ENCODE assay signal across 12 mouse cellular contexts in genomic region chr10:84000436-84001208, GRCm38 (mm10).
A peak's percentile ranks its signal among the peaks of the same experiment; 100 is the strongest.
DNase-seq lines count a peak whose midpoint lies in the region; ATAC-seq and TF ChIP-seq lines count a peak whose summit lies in the region.
"Had no signal": no experiment of that assay in that cellular context is flagged by ENCODE, and none has a peak within 500 bp of the region (broad histone marks: within the 10 kb centered on the region; RNA-seq: fewer than 3 reads in every experiment).

No protein-coding gene starts in this region.

- H3K4me3 ChIP-seq in kidney, embryonic 16.5 days (ENCODE audit: low read length) = no peak overlapping the region
- no peak overlapping the region for H3K4me3 ChIP-seq in forebrain, postnatal 0 days (ENCODE audit: low read depth, low read length)

- no peak for TF ChIP-seq CTCF in forebrain, postnatal 0 days (IDR thresholded peaks at IDR 0.05; ENCODE audit: low read depth)

- H3K4me2 ChIP-seq in kidney, embryonic 16.5 days (replicated peaks; ENCODE audit: low read depth, low read length) = no peak overlapping the region
- no peak overlapping the region for H3K4me2 ChIP-seq in forebrain, postnatal 0 days (ENCODE audit: low read depth)

- H3K9me3 ChIP-seq in kidney, embryonic 16.5 days (ENCODE audit: low read length) = no peaks in the 10 kb centered on the region
- H3K9me3 ChIP-seq in forebrain, postnatal 0 days (ENCODE audit: low read length) = no peaks in the 10 kb centered on the region

- 18% methylated on average over 7 of the region's 7 CpGs for WGBS in kidney, embryonic 16.5 days
- WGBS in forebrain, postnatal 0 days = 79% methylated on average over 7 of the region's 7 CpGs

- no peaks in the 10 kb centered on the region for H3K27me3 ChIP-seq in kidney, embryonic 16.5 days (ENCODE audit: insufficient read depth, low read length)
- H3K27me3 ChIP-seq in forebrain, postnatal 0 days (ENCODE audit: insufficient read depth, low read length) = no peaks in the 10 kb centered on the region

- H3K36me3 ChIP-seq in kidney, embryonic 16.5 days (ENCODE audit: insufficient read depth, low read length) = no peaks in the 10 kb centered on the region
- H3K36me3 ChIP-seq in forebrain, postnatal 0 days (ENCODE audit: insufficient read depth) = no peaks in the 10 kb centered on the region

- no peak overlapping the region for H3K27ac ChIP-seq in kidney, embryonic 16.5 days (ENCODE audit: low read length)
- H3K27ac ChIP-seq in forebrain, postnatal 0 days (ENCODE audit: low read depth, low read length) = no peak overlapping the region
- H3K27ac ChIP-seq: liver, embryonic 14.5 days had no signal

- no peak overlapping the region for H3K9ac ChIP-seq in kidney, embryonic 16.5 days (replicated peaks; ENCODE audit: low read length)
- no peak overlapping the region for H3K9ac ChIP-seq in forebrain, postnatal 0 days
- H3K9ac ChIP-seq: liver, embryonic 14.5 days had no signal

- DNase-seq in adrenal gland, adult 2 months = peak; percentile 65
- no peak for DNase-seq in adrenal gland, postnatal 4 days (ENCODE audit: low spot score in 2 of 2)
- DNase-seq in ovary, postnatal 36 days (ENCODE audit: low spot score) = peak; percentile 11
- DNase-seq in ovary, postnatal 10 days (ENCODE audit: low spot score) = no peak
- DNase-seq in frontal cortex, postnatal 10 days (ENCODE audit: low spot score in 2 of 2) = no peak
- no peak for DNase-seq in spleen, postnatal 10 days (ENCODE audit: low spot score in 2 of 2)
- no peak for DNase-seq in forebrain, postnatal 0 days
- DNase-seq: cerebellum, postnatal 10 days; right cerebral cortex, adult 18-20 months had no signal

- H3K4me1 ChIP-seq in kidney, embryonic 16.5 days (ENCODE audit: insufficient read depth, low read length) = peaks cover 5% of the 10 kb centered on the region; the same call in 1 of the 2 replicates
- no peaks in the 10 kb centered on the region for H3K4me1 ChIP-seq in forebrain, postnatal 0 days (ENCODE audit: insufficient read depth)

- peak; percentile 58; the same call in 1 of the 2 replicates for ATAC-seq in kidney, embryonic 16.5 days (ENCODE audit: low FRiP score, low TSS enrichment)
- ATAC-seq in forebrain, postnatal 0 days = no peak
- ATAC-seq: intestine, embryonic 16.5 days had no signal

Comparison
In these comparisons a context has a peak if more than half of its experiments do, and no peak if none do; other contexts are left out.
1. DNase-seq: peak in adrenal gland, adult 2 months (single experiment) and ovary, postnatal 36 days (single experiment); none in adrenal gland, postnatal 4 days (0 of 2), ovary, postnatal 10 days (single experiment), frontal cortex, postnatal 10 days (0 of 2), spleen, postnatal 10 days (0 of 2) and forebrain, postnatal 0 days (single experiment).